Mouse (Mus musculus) CH12.LX (cell line): Measurements from ENCODE around the gene Tubgcp6. TPM values are rescaled to one million over a fixed set of nuclear protein-coding genes. Genes with fewer than 3 reads are reported as not detected.

Experiments used
- DNase-seq: peaks from one replicate; pipeline ENCODE4 v3.0.0-alpha.2; 2013; ENCODE audit errors: extremely low read depth
- H3K27ac ChIP-seq: 2 replicates; pipeline ENCODE4 v1.5.1; 2012; ENCODE audit warnings: low read depth, mild to moderate bottlenecking, control low read depth, moderate library complexity; ENCODE audit not compliant: insufficient read depth
- H3K27me3 ChIP-seq: replicated peaks from 2 replicates; pipeline ENCODE3; 2012; ENCODE audit warnings: inconsistent platforms
- H3K36me3 ChIP-seq, 2 experiments: replicated peaks in 1 of 2; 2 replicates each; pipeline versions ENCODE3 to v1.6.1; 2012; ENCODE audit warnings: inconsistent platforms in 1 of 2, low read length in 1 of 2, mild to moderate bottlenecking in 1 of 2, mixed read lengths in 1 of 2, moderate library complexity in 1 of 2; ENCODE audit not compliant: control insufficient read depth in 1 of 2, insufficient read depth in 1 of 2
- H3K4me1 ChIP-seq, 2 experiments: 2 replicates each; pipeline ENCODE4 v1.6.1; 2012; ENCODE audit warnings: inconsistent platforms in 1 of 2, moderate library complexity in 1 of 2; ENCODE audit not compliant: insufficient read depth in 2 of 2, control insufficient read depth in 1 of 2
- H3K4me2 ChIP-seq: 2 replicates; pipeline ENCODE4 v1.6.1; 2012; ENCODE audit warnings: low read depth, mild to moderate bottlenecking, control low read depth; ENCODE audit not compliant: poor library complexity, insufficient read depth, severe bottlenecking
- H3K4me3 ChIP-seq, 3 experiments: fragments of 150-350 bp in 1 of 3; sonication (generic) in 1 of 3; replicated peaks in 1 of 3; 2 replicates each; pipeline versions ENCODE3 to v1.5.1; 2011 to 2012; ENCODE audit warnings: low read depth in 2 of 3, low read length in 2 of 3, mild to moderate bottlenecking in 2 of 3, moderate library complexity in 2 of 3, control low read depth in 1 of 3, improper control_type of control experiment in 1 of 3, inconsistent platforms in 1 of 3, mixed read lengths in 1 of 3; ENCODE audit not compliant: poor library complexity in 1 of 3
- H3K79me2 ChIP-seq: replicated peaks from 2 replicates; pipeline ENCODE4 v1.6.1; 2012; ENCODE audit warnings: mild to moderate bottlenecking, moderate library complexity; ENCODE audit not compliant: control insufficient read depth, poor library complexity, insufficient read depth, severe bottlenecking; ENCODE audit errors: extremely low read depth
- H3K9ac ChIP-seq: 2 replicates; pipeline ENCODE4 v1.6.1; 2012; ENCODE audit warnings: low read depth, mild to moderate bottlenecking, control low read depth, moderate library complexity; ENCODE audit not compliant: insufficient read depth
- H3K9me3 ChIP-seq: replicated peaks from 2 replicates; pipeline ENCODE3; 2012; ENCODE audit warnings: low read length, inconsistent platforms, mixed read lengths
- CHD1 ChIP-seq: IDR thresholded peaks from 2 replicates; pipeline ENCODE4 v1.6.1; 2012; ENCODE audit warnings: low read depth, low read length, improper control_type of control experiment, inconsistent platforms
- CHD2 ChIP-seq: IDR thresholded peaks from 2 replicates; pipeline ENCODE4 v1.6.1; 2011; ENCODE audit warnings: low read length, improper control_type of control experiment
- ELF1 ChIP-seq: IDR thresholded peaks from 2 replicates; pipeline ENCODE4 v1.6.1; 2014; ENCODE audit warnings: low read depth, mild to moderate bottlenecking, inconsistent platforms, low read length, improper control_type of control experiment
- ETS1 ChIP-seq: conservative IDR thresholded peaks from 2 replicates; pipeline ENCODE4 v1.6.1; 2012; ENCODE audit warnings: low read depth, mild to moderate bottlenecking, inconsistent platforms, low read length, improper control_type of control experiment, moderate library complexity
- GABPA ChIP-seq: IDR thresholded peaks from 2 replicates; pipeline ENCODE4 v1.6.1; 2012; ENCODE audit warnings: low read depth, low read length, improper control_type of control experiment, inconsistent platforms; ENCODE audit not compliant: insufficient replicate concordance
- JUND ChIP-seq: conservative IDR thresholded peaks from 2 replicates; pipeline ENCODE4 v1.6.1; 2011; ENCODE audit warnings: low read depth, low read length, improper control_type of control experiment
- MAFK ChIP-seq: IDR thresholded peaks from 2 replicates; pipeline ENCODE4 v1.6.1; 2011; ENCODE audit warnings: low read length, improper control_type of control experiment; ENCODE audit not compliant: insufficient replicate concordance
- MAX ChIP-seq: IDR thresholded peaks from 2 replicates; pipeline ENCODE4 v1.6.1; 2011; ENCODE audit warnings: low read length, improper control_type of control experiment
- MAZ ChIP-seq: IDR thresholded peaks from 2 replicates; pipeline ENCODE4 v1.6.1; 2012; ENCODE audit warnings: low read depth, mild to moderate bottlenecking, inconsistent platforms, low read length, improper control_type of control experiment, moderate library complexity
- NRF1 ChIP-seq: IDR thresholded peaks from 2 replicates; pipeline ENCODE4 v1.6.1; 2014; ENCODE audit warnings: low read depth, mild to moderate bottlenecking, inconsistent platforms, low read length, improper control_type of control experiment, moderate library complexity
- PAX5 ChIP-seq: IDR thresholded peaks from 2 replicates; pipeline ENCODE4 v1.6.1; 2012; ENCODE audit warnings: low read length, inconsistent platforms, mixed read lengths
- RAD21 ChIP-seq: IDR thresholded peaks from 2 replicates; pipeline ENCODE4 v1.6.1; 2011; ENCODE audit warnings: low read depth, mild to moderate bottlenecking, low read length, improper control_type of control experiment, moderate library complexity
- SIN3A ChIP-seq: IDR thresholded peaks from 2 replicates; pipeline ENCODE4 v1.6.1; 2012; ENCODE audit warnings: low read length, improper control_type of control experiment, inconsistent platforms
- TBP ChIP-seq: conservative IDR thresholded peaks from 2 replicates; pipeline ENCODE4 v1.6.1; 2011; ENCODE audit warnings: low read depth, low read length, improper control_type of control experiment
- UBTF ChIP-seq: IDR thresholded peaks from 2 replicates; pipeline ENCODE4 v1.6.1; 2012; ENCODE audit warnings: low read depth, mild to moderate bottlenecking, inconsistent platforms, low read length, improper control_type of control experiment, moderate library complexity
- USF1 ChIP-seq: IDR thresholded peaks from 2 replicates; pipeline ENCODE4 v1.6.1; 2014; ENCODE audit warnings: low read depth, mild to moderate bottlenecking, inconsistent platforms, low read length, improper control_type of control experiment
- USF2 ChIP-seq: conservative IDR thresholded peaks from 2 replicates; pipeline ENCODE4 v1.6.1; 2011; ENCODE audit warnings: low read depth, low read length, improper control_type of control experiment
- ZC3H11A ChIP-seq: IDR thresholded peaks from 2 replicates; pipeline ENCODE4 v1.6.1; 2012; ENCODE audit warnings: low read depth, mild to moderate bottlenecking, inconsistent platforms, low read length, improper control_type of control experiment
- dilution Hi-C: fragments of 300-500 bp; cut with MboI; formaldehyde crosslinking; loops from 2 replicates; pipeline ENCODE4 v1.14.3; 2020; ENCODE audit warnings: low sequenced_read_pairs; ENCODE audit not compliant: extremely low pct_unique_long_range_greater_than_20kb, extremely low pct_ligation_motif_present
- in situ Hi-C: fragments of 300-500 bp; cut with MboI; formaldehyde crosslinking; loops from 3 replicates; pipeline ENCODE4 v1.14.3; 2019; ENCODE audit warnings: low sequenced_read_pairs, low pct_ligation_motif_present, low pct_unique_long_range_greater_than_20kb, mixed read lengths
- polyA plus RNA-seq: library from polyadenylated mRNA; unstranded; fragments of >175 nt; gene quantifications from 2 replicates; pipeline ENCODE4 v1.2.1, GENCODE M21; 2012; ENCODE audit warnings: low read depth; ENCODE audit not compliant: insufficient read length
- total RNA-seq, 2 experiments: library from RNA; depleted of rRNA; stranded (reverse); fragments of 300-350 nt in 1 of 2; fragments of >200 nt in 1 of 2; gene quantifications; 2 replicates each; pipeline ENCODE4 v1.2.3; 2012 to 2014

Tubgcp6 gene
- total and polyA plus RNA-seq, 3 experiments: 12.7 to 17.0 (median 13.3) TPM

GRCm38 (mm10) chr15:89147456-89147855 lies 24.5 kb upstream of the Tubgcp6 start:
- Histone ChIP-seq H3K9ac (no peak overlapping the region), H3K4me2 (no peak overlapping the region), H3K36me3 (peaks cover 7 to 27% of the 10 kb centered on the region in 2 experiments), H3K9me3 (no peaks in the 10 kb centered on the region), H3K4me3 (no peak overlapping the region), H3K27me3 (peaks cover 31% of the 10 kb centered on the region), H3K79me2 (no peaks in the 10 kb centered on the region), H3K27ac (no peak overlapping the region)
- dilution Hi-C loops: no loop called here
- no peak for DNase-seq
- TF ChIP-seq GABPA: no peak
- no peak for TF ChIP-seq PAX5
- TF ChIP-seq CHD2: no peak
- TF ChIP-seq USF1: no peak
- TF ChIP-seq ZC3H11A: no peak
- no peak for TF ChIP-seq UBTF
- TF ChIP-seq TBP: no peak
- no peak for TF ChIP-seq NRF1
- TF ChIP-seq CHD1: no peak
- TF ChIP-seq MAFK: no peak
- no peak for TF ChIP-seq USF2
- no peak for TF ChIP-seq ELF1
- no peak for TF ChIP-seq JUND
- TF ChIP-seq MAX: no peak
- TF ChIP-seq, all 38 proteins: peak for 0
- in situ Hi-C loops: no loop called here
- peaks cover 14 to 31% of the 10 kb centered on the region in 2 experiments for H3K4me1 ChIP-seq

GRCm38 (mm10) chr15:89147024-89147423 lies 24.1 kb upstream of the Tubgcp6 start:
- in situ Hi-C loops: no loop called here
- H3K9ac ChIP-seq: no peak overlapping the region
- no peaks in the 10 kb centered on the region for H3K9me3 ChIP-seq
- DNase-seq: no peak
- no peak overlapping the region for H3K4me3 ChIP-seq
- no peak overlapping the region for H3K4me2 ChIP-seq
- H3K4me1 ChIP-seq: peaks cover 14 to 31% of the 10 kb centered on the region in 2 experiments
- H3K79me2 ChIP-seq: no peaks in the 10 kb centered on the region
- dilution Hi-C loops: no loop called here
- no peak for TF ChIP-seq MAZ
- TF ChIP-seq SIN3A: no peak
- no peak for TF ChIP-seq RAD21
- TF ChIP-seq ETS1: no peak
- no peak for TF ChIP-seq TBP
- no peak for TF ChIP-seq CHD2
- peaks cover 7 to 27% of the 10 kb centered on the region in 2 experiments for H3K36me3 ChIP-seq
- H3K27me3 ChIP-seq: peaks cover 27% of the 10 kb centered on the region
- H3K27ac ChIP-seq: no peak overlapping the region
